Mouse (Mus musculus) lung, postnatal 0 days (tissue): ENCODE results near the gene Lgalsl.

Experiments
- CTCF ChIP-seq: IDR thresholded peaks from 2 replicates; pipeline ENCODE4 v1.5.1; 2016; ENCODE audit warnings: antibody characterized with exemption, mild to moderate bottlenecking
- EP300 ChIP-seq: IDR thresholded peaks from 2 replicates; pipeline ENCODE4 v1.6.1; 2016; ENCODE audit warnings: antibody characterized with exemption, mild to moderate bottlenecking, control low read depth

DNA sequence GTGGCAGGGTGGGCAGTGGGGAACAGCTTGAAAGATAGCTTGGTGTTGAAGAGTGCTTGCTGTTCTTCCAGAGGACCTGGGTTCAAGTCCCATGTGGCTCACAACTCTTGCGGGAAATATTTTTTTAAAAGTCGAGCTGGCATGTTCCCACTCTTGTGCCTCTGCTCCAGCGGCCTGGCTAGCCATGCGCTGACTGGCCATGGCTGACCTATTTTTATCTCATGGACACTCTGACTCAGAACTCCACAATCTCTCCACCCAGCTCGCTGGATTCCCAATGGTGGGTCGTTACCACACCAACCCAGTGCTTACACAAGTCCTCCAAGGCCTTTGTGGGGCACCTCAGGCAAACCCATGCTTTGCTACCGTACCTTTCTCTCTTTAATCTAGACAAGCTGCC is 42.1 kb upstream of the Lgalsl start:
- no peak for TF ChIP-seq CTCF
- TF ChIP-seq EP300, result no peak
